Mouse (Mus musculus) embryonic facial prominence, embryonic 11.5 days (tissue): ENCODE results near the gene Aacs. TPM values are rescaled to one million over a fixed set of nuclear protein-coding genes. Genes with fewer than 3 reads are reported as not detected.

ENCODE experiments used
- ATAC-seq: fragments of 200-750 bp; cut with Nextera tagmentation; replicated peaks from 2 replicates; pipeline ENCODE4 v1.8.0; 2017; ENCODE audit warnings: low read depth; ENCODE audit not compliant: insufficient number of reproducible peaks, low FRiP score, low TSS enrichment
- DNase-seq: peaks from one replicate; pipeline ENCODE4 v3.0.0-alpha.2; 2015; ENCODE audit warnings: low spot score
- H3K27ac ChIP-seq: fragments of 300-500 bp; sonication (generic); replicated peaks from 2 replicates; pipeline ENCODE4 v1.5.1; 2014; ENCODE audit warnings: mild to moderate bottlenecking, low read depth, low read length, control low read depth
- H3K27me3 ChIP-seq: fragments of 300-500 bp; sonication (generic); 2 replicates; pipeline ENCODE4 v1.6.1; 2014; ENCODE audit warnings: mild to moderate bottlenecking, low read length, moderate library complexity, mixed read lengths; ENCODE audit not compliant: control insufficient read depth, insufficient read depth
- H3K36me3 ChIP-seq: fragments of 300-500 bp; sonication (generic); replicated peaks from 2 replicates; pipeline ENCODE4 v1.6.1; 2014; ENCODE audit warnings: low read depth, mild to moderate bottlenecking, low read length, moderate library complexity, mixed read lengths; ENCODE audit not compliant: control insufficient read depth, insufficient read depth
- H3K4me1 ChIP-seq: fragments of 300-500 bp; sonication (generic); 2 replicates; pipeline ENCODE4 v1.6.1; 2014; ENCODE audit warnings: low read length, mixed read lengths; ENCODE audit not compliant: control insufficient read depth, insufficient read depth
- H3K4me2 ChIP-seq: fragments of 300-500 bp; sonication (generic); 2 replicates; pipeline ENCODE4 v1.6.1; 2014; ENCODE audit warnings: low read depth, mild to moderate bottlenecking, control low read depth, low read length, moderate library complexity
- H3K4me3 ChIP-seq: fragments of 300-500 bp; sonication (generic); 2 replicates; pipeline ENCODE4 v1.5.1; 2014; ENCODE audit warnings: low read depth, low read length, control low read depth
- H3K9ac ChIP-seq: fragments of 300-500 bp; sonication (generic); replicated peaks from 2 replicates; pipeline ENCODE4 v1.6.1; 2014; ENCODE audit warnings: mild to moderate bottlenecking, control low read depth, low read length
- H3K9me3 ChIP-seq: fragments of 300-500 bp; sonication (generic); replicated peaks from 2 replicates; pipeline ENCODE4 v1.6.1; 2016; ENCODE audit warnings: mild to moderate bottlenecking, low read length, inconsistent platforms, mixed read lengths; ENCODE audit not compliant: control insufficient read depth
- WGBS: fragments of 180-500 bp; shearing (Covaris S2); extraction: QIAGEN DNeasy Blood & Tissue Kit; methylation state at CpG from one replicate; pipeline ENCODE4 v1.1.7; 2014; 5-methylcytosine and 5-hydroxymethylcytosine counted together
- polyA plus RNA-seq: library from polyadenylated mRNA; unstranded; fragments of >200 nt; fragmentation: Nextera tagmentation; extraction: Ambion mirVana; gene quantifications from 2 replicates; pipeline ENCODE4 v1.2.1, GENCODE M21; 2014

Gene Aacs
- polyA plus RNA-seq, 1 experiment from 2014 or later: 28.4 TPM

DNA sequence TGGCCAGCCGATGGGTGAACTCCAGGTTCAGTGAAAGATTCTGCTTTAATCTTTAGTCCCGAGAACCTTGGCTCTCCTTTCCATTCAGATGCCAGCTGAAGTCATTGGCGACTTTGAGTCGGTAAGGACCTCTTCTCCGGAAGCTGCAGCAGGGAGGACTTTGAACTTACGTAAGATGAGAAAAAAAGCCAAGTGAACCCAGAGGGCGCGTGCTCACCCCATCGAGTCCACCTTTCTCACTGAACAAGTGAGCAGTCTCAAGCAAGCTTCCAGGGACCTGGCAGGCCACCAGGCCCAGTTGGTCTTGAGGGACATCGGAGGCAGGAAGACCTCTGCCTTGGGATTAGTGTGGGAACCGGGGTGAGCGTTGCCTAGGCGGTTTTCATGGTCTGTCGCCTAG lies 8.4 kb upstream of the Aacs start:
- Histone ChIP-seq H3K27ac (no peak overlapping the region), H3K9me3 (no peaks in the 10 kb centered on the region), H3K4me3 (no peak overlapping the region), H3K27me3 (no peaks in the 10 kb centered on the region), H3K4me2 (no peak overlapping the region), H3K9ac (no peak overlapping the region), H3K4me1 (no peaks in the 10 kb centered on the region), H3K36me3 (no peaks in the 10 kb centered on the region)
- WGBS: 89% methylated on average over 14 of the region's 14 CpGs
- DNase-seq: no peak
- ATAC-seq: no peak

DNA sequence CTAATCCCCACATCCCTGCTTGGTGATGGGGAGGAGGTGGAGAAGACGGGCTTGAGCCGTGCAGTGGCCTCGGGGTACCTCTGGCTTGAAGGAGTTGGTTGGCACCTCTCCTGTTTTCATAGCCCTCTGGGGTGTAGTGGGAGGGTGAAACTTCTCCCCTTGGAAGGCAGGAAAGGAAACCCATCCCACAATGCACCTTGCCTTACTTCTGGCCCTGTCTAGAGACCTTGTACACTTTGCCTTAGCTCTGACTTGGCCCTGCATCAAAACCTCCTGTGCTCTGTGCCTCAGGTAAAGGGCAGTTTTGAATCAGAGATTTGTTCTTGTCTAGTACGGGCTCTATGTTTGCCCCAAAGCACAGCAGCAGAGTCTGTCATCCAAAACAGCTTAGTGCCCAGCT lies 4.9 kb upstream of the Aacs start:
- Histone ChIP-seq H3K36me3 (no peaks in the 10 kb centered on the region), H3K27me3 (no peaks in the 10 kb centered on the region), H3K4me2 (no peak overlapping the region), H3K9me3 (no peaks in the 10 kb centered on the region), H3K9ac (no peak overlapping the region), H3K4me3 (no peak overlapping the region), H3K4me1 (no peaks in the 10 kb centered on the region), H3K27ac (no peak overlapping the region)
- DNase-seq: no peak
- no peak for ATAC-seq
- WGBS: 92% methylated on average over 4 of the region's 4 CpGs

DNA sequence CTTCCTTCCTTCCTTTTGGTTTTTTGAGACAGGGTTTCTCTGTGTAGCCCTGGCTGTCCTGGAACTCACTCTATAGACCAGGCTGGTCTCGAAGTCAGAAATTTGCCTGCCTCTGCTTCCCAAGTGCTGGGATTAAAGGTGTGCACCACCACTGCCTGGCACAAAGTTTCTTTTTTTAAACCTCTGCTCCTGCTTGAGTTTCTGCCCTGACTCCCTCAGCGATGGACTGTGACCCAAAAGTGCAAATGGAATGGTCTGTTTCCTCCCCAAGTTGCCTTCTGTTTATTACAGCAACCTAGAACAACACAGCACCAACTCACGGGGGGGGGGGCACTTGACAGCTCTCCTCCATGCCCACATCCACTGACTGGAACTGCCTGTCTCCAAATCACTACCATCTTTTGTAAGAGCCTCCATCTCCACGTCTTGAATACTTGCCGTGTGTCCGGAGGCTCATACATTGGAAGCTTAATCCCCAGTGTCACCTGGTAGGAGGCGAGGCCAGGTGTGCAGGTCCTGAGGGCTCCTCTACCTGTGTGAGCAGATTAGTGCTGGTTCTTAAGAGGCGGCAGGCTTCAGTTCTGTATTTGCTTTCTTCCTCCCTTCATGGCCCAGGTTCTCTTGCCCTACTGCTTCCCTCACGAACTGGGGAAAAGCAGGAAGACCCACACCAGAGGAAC lies 2.7 kb upstream of the Aacs start:
- DNase-seq: no peak
- no peak for ATAC-seq
- H3K27ac ChIP-seq: no peak overlapping the region
- no peaks in the 10 kb centered on the region for H3K9me3 ChIP-seq
- H3K4me1 ChIP-seq: no peaks in the 10 kb centered on the region; the same call in none of the 2 replicates
- WGBS: 79% methylated on average over 9 of the region's 9 CpGs
- H3K27me3 ChIP-seq: no peaks in the 10 kb centered on the region
- H3K4me2 ChIP-seq: no peak overlapping the region
- H3K4me3 ChIP-seq: no peak overlapping the region
- no peaks in the 10 kb centered on the region for H3K36me3 ChIP-seq
- H3K9ac ChIP-seq: no peak overlapping the region

DNA sequence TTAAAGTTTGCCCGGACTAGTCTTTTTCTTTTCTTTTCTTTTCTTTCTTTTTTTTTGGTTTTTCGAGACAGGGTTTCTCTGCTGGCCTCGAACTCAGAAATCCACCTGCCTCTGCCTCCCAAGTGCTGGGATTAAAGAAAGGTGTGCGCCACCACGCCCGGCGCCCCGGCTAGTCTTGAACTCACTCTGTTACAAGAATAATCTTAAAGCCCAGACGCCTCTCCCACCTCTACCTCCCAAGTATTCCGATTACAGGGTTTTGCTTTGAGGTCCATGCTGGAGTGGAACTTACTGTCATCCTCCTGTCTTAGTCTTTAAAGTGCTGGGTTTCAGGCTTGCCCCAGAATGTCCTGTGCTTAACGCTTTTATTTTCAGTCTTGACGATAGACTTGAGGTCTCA lies 584 bp upstream of the Aacs start:
- Histone ChIP-seq H3K36me3 (no peaks in the 10 kb centered on the region), H3K4me2 (peak overlapping the region; percentile 92), H3K9me3 (no peaks in the 10 kb centered on the region), H3K4me3 (peak overlapping the region; percentile 87), H3K27ac (no peak overlapping the region), H3K27me3 (no peaks in the 10 kb centered on the region), H3K4me1 (no peaks in the 10 kb centered on the region; the same call in none of the 2 replicates), H3K9ac (peak overlapping the region; percentile 43; the same call in 1 of the 2 replicates)
- 55% methylated on average over 12 of the region's 12 CpGs for WGBS
- ATAC-seq: peak; percentile 6; the same call in 1 of the 2 replicates
- DNase-seq: no peak

DNA sequence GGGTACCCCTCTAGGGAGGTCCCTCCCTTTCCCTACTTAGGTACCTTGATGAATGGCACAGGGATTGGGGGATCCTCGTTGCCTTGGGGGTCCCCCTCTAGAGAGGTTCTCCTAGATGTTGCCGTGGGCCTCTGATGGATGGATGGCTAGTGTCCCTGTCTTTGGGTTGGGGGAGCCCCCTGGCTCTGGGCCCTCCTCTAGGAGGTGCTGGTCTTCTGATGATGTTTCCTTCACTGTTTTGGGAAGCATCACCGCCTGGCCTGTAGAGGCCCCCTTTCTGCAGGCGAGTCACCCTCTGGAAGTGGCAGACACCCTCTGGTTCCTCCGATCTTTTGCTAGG lies 642 bp downstream of the Aacs start:
- Histone ChIP-seq H3K9me3 (no peaks in the 10 kb centered on the region), H3K27me3 (no peaks in the 10 kb centered on the region), H3K36me3 (no peaks in the 10 kb centered on the region), H3K27ac (no peak overlapping the region), H3K4me1 (no peaks in the 10 kb centered on the region; the same call in none of the 2 replicates), H3K9ac (peak overlapping the region; percentile 71), H3K4me2 (peak overlapping the region; percentile 92), H3K4me3 (peak overlapping the region; percentile 87)
- 19% methylated on average over 5 of the region's 5 CpGs for WGBS
- ATAC-seq (no peak), DNase-seq (no peak)

DNA sequence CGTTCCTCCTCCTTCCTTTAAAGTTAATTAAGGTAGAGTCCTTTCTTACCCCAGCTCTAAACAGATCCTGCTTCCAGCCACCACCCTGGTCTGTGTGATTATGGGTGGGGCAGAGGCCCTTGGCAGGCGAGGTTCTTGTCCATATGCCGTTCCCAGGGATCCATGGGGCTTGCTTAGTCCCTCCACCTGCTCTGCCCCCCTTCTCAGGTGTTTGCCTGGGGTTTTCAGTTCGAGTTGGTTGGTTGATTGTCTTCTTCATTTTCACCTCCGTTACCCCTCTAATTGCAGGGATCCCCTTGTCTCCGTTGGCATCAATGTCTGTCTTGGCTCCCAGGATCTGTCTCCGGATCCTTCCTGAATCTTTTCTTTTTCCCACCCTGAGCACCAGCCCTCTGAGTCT lies 1.2 kb downstream of the Aacs start:
- Histone ChIP-seq H3K4me3 (peak overlapping the region; percentile 87), H3K4me1 (no peaks in the 10 kb centered on the region; the same call in none of the 2 replicates), H3K9ac (no peak overlapping the region), H3K27me3 (no peaks in the 10 kb centered on the region), H3K27ac (no peak overlapping the region), H3K9me3 (no peaks in the 10 kb centered on the region), H3K36me3 (no peaks in the 10 kb centered on the region), H3K4me2 (peak overlapping the region; percentile 92)
- DNase-seq (no peak), ATAC-seq (no peak)
- 65% methylated on average over 7 of the region's 7 CpGs for WGBS

DNA sequence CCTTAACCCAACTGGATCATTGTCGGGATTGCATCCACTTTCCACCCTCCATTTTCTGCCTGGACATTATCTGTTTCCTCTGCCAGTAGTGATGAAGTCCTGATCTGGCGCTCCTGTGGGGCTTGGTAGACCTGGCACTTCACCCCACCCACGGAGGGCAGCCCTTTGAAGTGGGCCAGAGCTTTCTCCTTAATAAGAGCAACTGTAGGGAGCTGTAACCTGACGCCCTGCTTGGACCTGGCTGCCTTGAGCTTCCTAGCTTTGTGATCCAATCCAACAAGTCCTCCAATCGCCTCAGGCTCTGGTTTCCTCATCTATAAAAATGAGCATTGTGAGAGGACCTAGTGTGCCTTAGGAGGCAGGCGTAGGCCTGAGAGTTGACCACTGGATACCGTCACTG lies 1.9 kb downstream of the Aacs start:
- Histone ChIP-seq H3K36me3 (no peaks in the 10 kb centered on the region), H3K4me3 (no peak overlapping the region; the same call in 1 of the 2 replicates), H3K9me3 (no peaks in the 10 kb centered on the region), H3K4me2 (no peak overlapping the region; the same call in 1 of the 2 replicates), H3K27ac (no peak overlapping the region), H3K27me3 (no peaks in the 10 kb centered on the region), H3K9ac (no peak overlapping the region), H3K4me1 (no peaks in the 10 kb centered on the region; the same call in none of the 2 replicates)
- 57% methylated on average over 7 of the region's 7 CpGs for WGBS
- no peak for ATAC-seq
- DNase-seq: peak; percentile 6

GRCm38 (mm10) chr5:125478037-125478436 lies 2.4 kb downstream of the Aacs start:
- no peak for DNase-seq
- no peak overlapping the region for H3K27ac ChIP-seq
- no peak overlapping the region for H3K9ac ChIP-seq
- H3K27me3 ChIP-seq: no peaks in the 10 kb centered on the region
- H3K4me1 ChIP-seq: no peaks in the 10 kb centered on the region; the same call in none of the 2 replicates
- no peaks in the 10 kb centered on the region for H3K36me3 ChIP-seq
- no peak overlapping the region for H3K4me2 ChIP-seq
- H3K4me3 ChIP-seq: no peak overlapping the region
- 76% methylated on average over 7 of the region's 7 CpGs for WGBS
- no peak for ATAC-seq
- no peaks in the 10 kb centered on the region for H3K9me3 ChIP-seq
